Mouse (Mus musculus) lung, adult 2 months (tissue): ENCODE data around the gene Pthlh.

Source experiments
- CTCF ChIP-seq: fragments of 200-500 bp; IDR thresholded peaks from 2 replicates; pipeline ENCODE4 v1.5.1; 2011; ENCODE audit warnings: mild to moderate bottlenecking, low read length, control low read depth; ENCODE audit not compliant: insufficient read depth
- POLR2A ChIP-seq: fragments of 200-500 bp; IDR thresholded peaks from 2 replicates; pipeline ENCODE4 v1.6.1; 2011; ENCODE audit warnings: low read depth, mild to moderate bottlenecking, control low read depth, low read length, borderline replicate concordance; ENCODE audit errors: extremely low read depth

DNA sequence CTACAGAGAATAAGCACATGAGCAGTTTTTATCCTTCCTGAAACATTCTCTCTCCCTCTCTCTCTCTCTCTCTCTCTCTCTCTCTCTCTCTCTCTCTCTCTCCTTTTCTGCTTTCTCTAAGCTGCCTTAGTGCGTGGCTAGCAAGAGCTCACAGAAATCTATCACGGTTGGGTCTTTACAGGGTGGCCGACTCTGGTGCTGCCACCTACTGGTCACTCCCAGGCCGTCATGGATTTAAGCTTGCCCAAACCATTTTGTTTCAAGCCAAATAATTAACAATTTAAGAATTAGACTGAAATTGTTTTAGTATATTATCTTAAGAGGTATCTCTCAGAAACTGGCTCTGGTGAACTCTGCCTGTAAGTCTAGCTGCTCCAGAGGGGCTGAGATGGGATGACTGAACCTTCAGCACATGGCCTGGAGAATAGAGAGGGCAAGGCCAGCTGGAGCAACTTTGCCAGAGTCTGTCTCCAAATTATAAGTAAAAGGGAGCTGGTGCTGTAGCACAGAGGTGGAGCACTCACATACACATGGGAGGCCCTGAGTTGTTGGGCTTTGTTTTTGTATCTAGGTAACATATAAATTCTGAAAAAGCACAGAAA, 23.7 kb downstream of the Pthlh start:
- TF ChIP-seq CTCF (peak; percentile 82), POLR2A (no peak)
